Mouse (Mus musculus) urinary bladder, adult 18-20 months (tissue): Measurements from ENCODE around the gene Adap2.
A peak's percentile ranks its signal among the peaks of the same experiment; 100 is the strongest.
"Not testable (repeated sequence)": the region's sequence is repeated elsewhere in the genome, so short reads cannot be mapped to it uniquely, and the experiment has no call there.

ENCODE experiments used
- DNase-seq, 2 experiments: peaks; one replicate each; pipeline ENCODE4 v3.0.0; 2022; ENCODE audit warnings: low spot score in 2 of 2, mixed read lengths in 2 of 2

Adap2 gene

GRCm38 (mm10) chr11:80153857-80154495, at the start of gene Adap2:
Gene Adap2 (plus strand): TSS chr11:80154105.
- peak; percentile 89 to 95 for DNase-seq

DNA sequence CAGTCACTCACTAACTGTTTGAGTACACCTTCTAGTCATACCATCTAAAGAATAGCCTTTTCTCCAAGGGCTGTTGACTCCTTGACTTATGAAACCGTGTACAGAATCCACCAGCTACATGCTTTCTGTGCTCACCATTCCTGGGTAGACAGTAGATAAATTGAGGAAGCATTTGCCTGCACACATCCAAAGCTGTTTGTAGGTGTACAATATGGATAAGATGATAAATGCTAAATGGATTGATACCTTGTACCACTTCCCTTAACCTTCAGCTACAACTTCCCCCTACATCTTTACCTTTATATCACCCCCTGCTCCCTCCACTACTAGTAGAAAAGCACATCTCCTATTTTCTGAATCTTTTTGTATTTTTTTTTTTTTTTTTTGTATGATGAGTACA, 49.5 kb upstream of the Adap2 start:
- DNase-seq, result no peak

- no peak for DNase-seq
These were observed 37.5 kb upstream of the Adap2 start for GRCm38 (mm10) chr11:80116411-80116810.

GRCm38 (mm10) chr11:80132050-80132449, 21.9 kb upstream of the Adap2 start:
- DNase-seq, result no peak

DNA sequence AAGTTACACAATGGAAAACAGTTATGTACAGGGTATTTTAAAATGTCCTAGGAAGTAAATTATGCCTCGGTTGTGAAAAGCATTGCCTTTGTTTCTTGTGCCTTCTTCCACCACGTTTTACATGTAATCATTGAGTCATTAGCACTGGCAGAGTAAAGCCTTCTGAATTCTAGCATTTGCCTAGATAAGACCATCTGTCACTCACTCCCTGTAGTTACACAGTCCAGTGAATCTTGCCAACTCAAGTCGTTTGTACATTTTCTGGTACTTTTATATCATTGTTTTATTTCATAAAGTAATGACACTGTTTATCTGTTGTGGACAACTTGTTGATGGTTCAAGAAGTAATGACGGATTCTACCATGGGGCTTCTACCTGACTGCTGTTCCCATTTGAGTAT, 19.2 kb upstream of the Adap2 start:
- no peak for DNase-seq

GRCm38 (mm10) chr11:80135954-80136683, 17.8 kb upstream of the Adap2 start:
- DNase-seq, result no peak

- DNase-seq, result no peak
These were observed 17.1 kb upstream of the Adap2 start for GRCm38 (mm10) chr11:80136786-80137185.

- DNase-seq, result no peak
These were observed 16.1 kb upstream of the Adap2 start for GRCm38 (mm10) chr11:80137773-80138172.

DNA sequence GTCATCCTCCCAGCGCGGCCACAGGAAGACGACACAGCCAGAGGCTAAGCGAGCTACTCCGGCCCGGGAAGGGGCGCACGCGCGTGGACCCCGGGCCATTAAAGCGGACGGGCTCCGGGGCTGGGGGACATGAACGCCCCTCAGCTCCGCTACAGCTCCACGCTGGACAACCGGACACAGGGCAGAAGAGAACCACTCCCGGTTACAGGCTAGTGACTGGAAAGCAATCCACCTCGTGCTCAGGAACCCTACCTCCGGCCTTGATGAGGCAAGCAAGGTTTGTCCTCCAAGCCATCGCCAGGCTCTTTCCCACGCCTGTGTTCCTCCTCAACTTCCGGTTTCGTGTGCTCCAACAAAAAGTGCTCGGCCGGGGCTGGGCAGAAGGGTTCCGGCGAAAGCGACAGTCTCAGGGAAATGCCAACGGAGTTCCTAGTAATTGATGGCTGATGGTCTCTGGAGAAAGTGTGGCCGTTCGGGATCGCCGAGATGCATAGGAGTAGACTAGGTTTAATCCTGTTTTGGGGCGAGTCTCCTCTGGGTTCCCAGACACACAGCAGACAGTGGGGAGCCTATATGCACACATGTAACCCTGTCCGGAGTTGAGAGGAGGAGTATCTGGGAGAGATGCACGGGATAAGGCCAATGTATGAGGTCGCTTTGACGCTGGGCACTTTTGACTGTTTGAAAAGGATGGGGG, 11.9 kb upstream of the Adap2 start, which contains the start of gene Tefm:
Tefm (minus strand) TSS at position 351 of the 697 bp plus-strand sequence.
- peak; percentile 64 to 87 for DNase-seq

DNA sequence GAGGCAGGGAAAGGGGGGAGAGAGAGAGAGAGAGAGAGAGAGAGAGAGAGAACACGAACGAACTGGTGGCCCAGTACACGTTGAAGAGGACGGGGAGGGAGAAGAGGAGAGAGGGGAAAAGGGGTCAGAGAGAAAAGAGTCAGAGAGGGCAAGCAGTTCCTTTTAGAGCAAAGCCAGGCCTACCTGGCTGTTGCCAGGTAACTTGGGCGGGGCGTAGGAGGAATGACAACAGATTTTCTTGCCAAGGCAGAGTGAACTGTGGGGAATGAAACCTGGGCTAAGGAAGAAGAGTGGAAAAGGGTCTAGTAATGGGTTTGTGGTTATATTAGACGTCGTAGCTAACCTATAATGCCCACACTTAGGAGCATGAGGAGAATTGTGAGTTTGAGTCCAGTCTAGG, 11.0 kb upstream of the Adap2 start:
- DNase-seq, result no peak

- DNase-seq, result no peak
These were observed 8.1 kb upstream of the Adap2 start for GRCm38 (mm10) chr11:80145787-80146275.

DNA sequence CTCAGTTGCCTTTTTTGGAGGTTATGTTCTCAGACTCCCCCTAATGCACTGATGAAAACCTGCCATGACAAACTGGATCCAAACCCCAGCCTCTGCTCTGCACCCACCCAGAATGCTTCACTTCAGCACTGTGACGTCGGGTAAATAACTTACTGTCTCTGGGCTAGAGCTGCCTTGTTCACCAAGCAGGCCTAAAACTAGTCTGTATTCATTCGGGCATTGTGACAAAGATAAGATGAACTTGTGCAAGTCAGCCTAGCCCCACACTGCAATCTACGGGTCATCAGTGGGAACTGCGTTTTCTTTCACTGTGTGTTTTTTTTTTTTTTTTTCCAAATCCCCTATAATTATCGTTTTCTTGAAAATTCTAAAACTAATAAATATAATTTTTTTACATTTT, 6.2 kb upstream of the Adap2 start:
- no peak for DNase-seq

DNA sequence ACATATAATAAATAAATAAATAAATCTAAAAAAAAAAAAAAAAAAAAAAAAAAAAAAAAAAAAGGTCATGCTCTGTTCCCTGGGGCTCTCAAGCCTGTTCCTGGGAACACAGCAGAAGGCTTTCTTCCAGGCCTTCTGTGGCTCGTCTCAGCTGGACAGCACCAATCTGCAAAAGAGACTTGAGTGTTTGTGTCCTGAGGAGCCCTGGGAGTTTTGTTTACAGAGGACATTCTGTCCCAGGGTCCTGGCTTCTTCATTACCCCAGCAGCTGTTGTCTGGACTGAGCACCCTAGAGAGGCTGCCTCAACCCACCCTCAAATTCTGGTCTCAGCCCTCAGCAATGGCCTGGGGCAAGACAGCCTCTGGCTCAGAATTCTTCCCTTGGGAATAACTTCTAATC, 5.6 kb upstream of the Adap2 start:
- DNase-seq, result no peak

- not testable (repeated sequence) for DNase-seq
These were observed 4.9 kb upstream of the Adap2 start for GRCm38 (mm10) chr11:80148974-80149373.

GRCm38 (mm10) chr11:80149412-80150023, 4.4 kb upstream of the Adap2 start:
- DNase-seq, result no peak

DNA sequence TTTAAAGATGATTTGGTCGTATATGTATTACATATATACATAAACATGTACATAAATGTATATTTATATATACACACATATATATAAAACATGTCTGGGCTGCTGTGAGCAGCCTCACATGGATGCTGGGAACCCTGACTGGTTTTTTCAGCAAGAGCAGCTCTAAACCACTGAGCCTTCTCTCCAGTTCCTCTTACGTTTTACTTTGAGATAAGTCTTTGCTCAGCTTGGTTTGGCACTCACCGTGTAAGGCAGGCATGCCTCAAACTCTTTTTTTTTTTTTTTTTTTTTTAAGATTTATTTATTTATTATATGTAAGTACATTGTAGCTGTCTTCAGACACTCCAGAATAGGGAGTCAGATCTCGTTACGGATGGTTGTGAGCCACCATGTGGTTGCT, 3.3 kb upstream of the Adap2 start:
- no peak for DNase-seq

DNA sequence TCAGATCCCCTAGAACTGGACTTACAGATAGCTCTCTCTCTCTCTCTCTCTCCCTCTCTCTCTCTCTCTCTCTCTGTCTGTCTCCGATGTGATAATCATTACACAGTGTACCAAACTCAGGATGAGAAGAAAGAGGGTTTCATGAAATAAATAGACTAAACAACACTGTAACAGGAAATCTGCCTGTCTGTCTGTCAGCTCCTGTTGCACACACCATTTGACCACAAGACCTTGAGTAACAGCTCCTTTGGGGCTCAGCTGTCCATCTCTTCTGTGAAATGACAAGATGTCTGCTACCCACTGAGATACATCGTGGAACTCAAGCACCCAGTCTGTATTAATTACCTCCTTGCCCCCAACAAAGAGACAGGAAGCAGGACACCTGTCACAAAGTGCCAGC, 2.4 kb upstream of the Adap2 start:
- DNase-seq, result no peak

GRCm38 (mm10) chr11:80152376-80152775, 1.5 kb upstream of the Adap2 start:
- no peak for DNase-seq

DNA sequence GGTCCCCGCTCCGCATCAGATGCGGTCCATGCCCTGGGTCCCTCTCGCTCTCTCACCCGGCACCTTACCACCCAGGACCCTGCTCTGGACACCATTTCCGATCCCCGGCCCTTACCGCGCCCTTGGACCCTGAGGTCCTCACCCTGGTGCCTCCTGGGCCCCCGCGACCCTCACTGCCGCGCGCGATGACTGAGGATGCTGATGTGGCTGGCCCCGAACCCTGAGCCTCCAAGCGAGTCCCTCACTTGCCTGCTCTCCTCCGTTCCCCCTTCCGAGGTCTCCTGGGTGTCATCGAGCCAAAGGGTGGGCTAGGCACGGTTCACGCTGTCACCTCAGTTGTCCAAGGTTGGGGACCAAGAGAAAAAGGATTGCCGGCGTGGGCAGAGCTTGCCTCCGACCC, 596 bp downstream of the Adap2 start:
- no peak for DNase-seq

GRCm38 (mm10) chr11:80155541-80155940, 1.6 kb downstream of the Adap2 start:
- DNase-seq, result no peak

DNA sequence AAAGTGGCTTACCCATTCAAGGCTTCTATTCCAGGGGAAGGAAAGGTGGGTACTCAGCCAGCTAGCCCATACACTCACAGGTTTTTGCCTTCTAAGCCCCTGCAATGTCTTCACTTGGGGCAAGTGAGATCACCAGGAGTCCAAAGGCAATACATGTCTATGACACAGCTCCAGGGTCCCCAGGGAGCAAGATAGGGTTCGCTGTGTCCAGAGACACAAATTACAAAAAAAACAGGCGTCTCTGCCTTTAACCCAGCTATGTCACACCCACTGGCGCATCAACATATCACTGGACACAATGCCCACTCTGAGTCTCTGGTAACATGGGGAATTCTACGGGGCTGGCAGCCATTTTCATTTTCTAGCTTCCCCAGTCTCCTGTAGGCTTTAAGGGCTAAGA, 2.1 kb downstream of the Adap2 start:
- DNase-seq, result no peak

DNA sequence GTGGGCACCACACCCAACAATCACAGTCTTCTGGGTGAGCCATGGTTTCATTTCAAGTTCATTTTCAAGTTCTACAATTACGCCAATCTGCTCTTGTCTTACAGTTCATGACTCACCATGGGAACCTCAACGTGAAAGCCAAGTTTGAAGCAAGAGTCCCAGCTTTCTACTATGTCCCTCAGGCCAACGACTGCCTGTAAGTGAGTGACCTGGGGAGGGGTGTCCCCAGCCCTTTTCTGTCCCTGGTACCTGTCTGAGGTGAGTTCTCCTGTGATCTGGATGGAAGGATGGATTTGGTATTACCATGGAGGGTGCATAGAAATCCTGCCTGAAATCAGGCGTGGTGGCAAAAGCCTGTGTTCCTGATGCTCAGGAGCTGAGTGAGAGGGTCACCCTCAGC, 2.9 kb downstream of the Adap2 start:
- DNase-seq, result no peak
